Mouse (Mus musculus) lung, postnatal 0 days (tissue): Measurements from ENCODE around the gene Sgta. TPM values are rescaled to one million over a fixed set of nuclear protein-coding genes. Genes with fewer than 3 reads are reported as not detected.

ENCODE experiments used
- ATAC-seq: fragments of 200-750 bp; cut with Nextera tagmentation; 2 replicates; pipeline ENCODE4 v1.8.0; 2017; ENCODE audit warnings: moderate library complexity
- DNase-seq: peaks from one replicate; pipeline ENCODE4 v3.0.0-alpha.2; 2016; ENCODE audit warnings: low spot score
- H3K27ac ChIP-seq: fragments of 300-500 bp; sonication (generic); 2 replicates; pipeline ENCODE4 v1.5.1; 2014; ENCODE audit warnings: antibody characterized with exemption, mild to moderate bottlenecking, low read length, mixed read lengths
- H3K27me3 ChIP-seq: fragments of 300-500 bp; sonication (generic); replicated peaks from 2 replicates; pipeline ENCODE4 v1.6.1; 2014; ENCODE audit warnings: low read length, mixed read lengths; ENCODE audit not compliant: insufficient read depth
- H3K36me3 ChIP-seq: fragments of 300-500 bp; sonication (generic); 2 replicates; pipeline ENCODE4 v1.6.1; 2014; ENCODE audit warnings: low read length, mixed read lengths; ENCODE audit not compliant: insufficient read depth
- H3K4me1 ChIP-seq: fragments of 300-500 bp; sonication (generic); 2 replicates; pipeline ENCODE4 v1.6.1; 2014; ENCODE audit warnings: antibody characterized with exemption, low read depth, low read length, mixed read lengths; ENCODE audit not compliant: insufficient read depth
- H3K4me2 ChIP-seq: fragments of 300-500 bp; sonication (generic); replicated peaks from 2 replicates; pipeline ENCODE4 v1.6.1; 2014; ENCODE audit warnings: low read depth, mild to moderate bottlenecking, low read length, moderate library complexity, mixed read lengths
- H3K4me3 ChIP-seq: fragments of 300-500 bp; sonication (generic); 2 replicates; pipeline ENCODE4 v1.5.1; 2014; ENCODE audit warnings: low read depth, low read length
- H3K9ac ChIP-seq: fragments of 300-500 bp; sonication (generic); replicated peaks from 2 replicates; pipeline ENCODE4 v1.6.1; 2014; ENCODE audit warnings: low read depth, mild to moderate bottlenecking
- H3K9me3 ChIP-seq: fragments of 300-500 bp; sonication (generic); 2 replicates; pipeline ENCODE4 v1.6.1; 2016; ENCODE audit warnings: low read length, mixed read lengths
- CTCF ChIP-seq: IDR thresholded peaks from 2 replicates; pipeline ENCODE4 v1.5.1; 2016; ENCODE audit warnings: antibody characterized with exemption, mild to moderate bottlenecking
- EP300 ChIP-seq: IDR thresholded peaks from 2 replicates; pipeline ENCODE4 v1.6.1; 2016; ENCODE audit warnings: antibody characterized with exemption, mild to moderate bottlenecking, control low read depth
- WGBS: fragments of 180-500 bp; shearing (Covaris S2); extraction: QIAGEN DNeasy Blood & Tissue Kit; methylation state at CpG from one replicate; pipeline ENCODE4 v1.1.7; 2014; 5-methylcytosine and 5-hydroxymethylcytosine counted together
- polyA plus RNA-seq: library from polyadenylated mRNA; unstranded; fragments of >200 nt; fragmentation: Nextera tagmentation; extraction: Ambion mirVana; gene quantifications from 2 replicates; pipeline ENCODE4 v1.2.1, GENCODE M21; 2015

The Sgta gene
- polyA plus RNA-seq, result 102 and 103 TPM in 2 replicates

GRCm38 (mm10) chr10:81059603-81060543, at the start of gene Sgta:
Gene Sgta, minus strand, starts transcription at chr10:81060181.
- no peaks in the 10 kb centered on the region for H3K9me3 ChIP-seq
- peak; percentile 100 for DNase-seq
- peak within 1 kb of the TSS; percentile 32; the same call in 1 of the 2 replicates for H3K27ac ChIP-seq
- under 1% methylated on average over 48 of the region's 48 CpGs for WGBS
- H3K4me1 ChIP-seq, result peaks cover 7% of the 10 kb centered on the region; the same call in 1 of the 2 replicates
- TF ChIP-seq CTCF, result no peak
- no peak for TF ChIP-seq EP300
- no peaks in the 10 kb centered on the region for H3K36me3 ChIP-seq
- peak within 1 kb of the TSS; percentile 84 for H3K4me2 ChIP-seq
- H3K27me3 ChIP-seq, result no peaks in the 10 kb centered on the region
- ATAC-seq, result peak; percentile 98
- H3K4me3 ChIP-seq, result peak within 1 kb of the TSS; percentile 83
- peak within 1 kb of the TSS; percentile 84 for H3K9ac ChIP-seq

GRCm38 (mm10) chr10:81106113-81106721, 46.2 kb upstream of the Sgta start:
- WGBS, result under 1% methylated on average over 33 of the region's 35 CpGs

GRCm38 (mm10) chr10:81105565-81106112, 45.7 kb upstream of the Sgta start, which contains the start of gene Map2k2:
Gene Map2k2, plus strand, starts transcription at chr10:81105915.
- peak within 1 kb of the TSS; percentile 61 for H3K4me2 ChIP-seq
- peak within 1 kb of the TSS; percentile 74 for H3K4me3 ChIP-seq
- peak; percentile 98 for DNase-seq
- H3K27me3 ChIP-seq, result no peaks in the 10 kb centered on the region
- ATAC-seq, result peak; percentile 97
- TF ChIP-seq EP300, result peak; percentile 37; the same call in 1 of the 2 replicates
- no peak for TF ChIP-seq CTCF
- peaks cover 7% of the 10 kb centered on the region for H3K4me1 ChIP-seq
- WGBS, result 2% methylated on average over 55 of the region's 56 CpGs
- peak within 1 kb of the TSS; percentile 79 for H3K9ac ChIP-seq
- peaks cover 19% of the 10 kb centered on the region for H3K36me3 ChIP-seq
- H3K27ac ChIP-seq, result peak within 1 kb of the TSS; percentile 99
- H3K9me3 ChIP-seq, result no peaks in the 10 kb centered on the region

More at GRCm38 (mm10) chr10:81106113-81106721, 46.2 kb upstream of the Sgta start:
- H3K4me2 ChIP-seq, result peak overlapping the region; percentile 61
- H3K27me3 ChIP-seq, result no peaks in the 10 kb centered on the region
- peak; percentile 94 for ATAC-seq
- peak overlapping the region; percentile 79 for H3K9ac ChIP-seq
- TF ChIP-seq EP300 (no peak), CTCF (peak; percentile 56)
- peaks cover 19% of the 10 kb centered on the region for H3K36me3 ChIP-seq
- H3K27ac ChIP-seq, result peak overlapping the region; percentile 99
- H3K9me3 ChIP-seq, result no peaks in the 10 kb centered on the region
- H3K4me3 ChIP-seq, result peak overlapping the region; percentile 74
- DNase-seq, result peak; percentile 90
- peaks cover 7% of the 10 kb centered on the region for H3K4me1 ChIP-seq

- H3K36me3 ChIP-seq, result no peaks in the 10 kb centered on the region
- DNase-seq (no peak), ATAC-seq (no peak)
These were observed 35.1 kb upstream of the Sgta start for GRCm38 (mm10) chr10:81094931-81095678.

GRCm38 (mm10) chr10:81092465-81093250, 32.7 kb upstream of the Sgta start:
- no peaks in the 10 kb centered on the region for H3K27me3 ChIP-seq
- no peaks in the 10 kb centered on the region for H3K4me1 ChIP-seq
- no peak for TF ChIP-seq EP300
- TF ChIP-seq CTCF, result no peak
- H3K36me3 ChIP-seq, result no peaks in the 10 kb centered on the region
- no peaks in the 10 kb centered on the region for H3K9me3 ChIP-seq
- H3K4me2 ChIP-seq, result no peak overlapping the region
- H3K27ac ChIP-seq, result no peak overlapping the region
- H3K9ac ChIP-seq, result no peak overlapping the region
- peak; percentile 26 for DNase-seq
- peak; percentile 53 for ATAC-seq
- WGBS, result 45% methylated on average over 22 of the region's 22 CpGs
- H3K4me3 ChIP-seq, result no peak overlapping the region

More at GRCm38 (mm10) chr10:81094931-81095678, 35.1 kb upstream of the Sgta start:
- no peak overlapping the region for H3K9ac ChIP-seq
- no peak overlapping the region for H3K4me3 ChIP-seq
- no peaks in the 10 kb centered on the region for H3K9me3 ChIP-seq
- 54% methylated on average over 9 of the region's 9 CpGs for WGBS
- H3K27ac ChIP-seq, result no peak overlapping the region
- TF ChIP-seq EP300 (no peak), CTCF (no peak)
- H3K27me3 ChIP-seq, result no peaks in the 10 kb centered on the region
- no peak overlapping the region for H3K4me2 ChIP-seq
- H3K4me1 ChIP-seq, result no peaks in the 10 kb centered on the region
